Mouse (Mus musculus): ENCODE measurements at regions not wholly inside any gene's neighbourhood (a gene's known extent, or its start where the extent isn't known, plus 50 kb on each side); places are given as distances from the start of the nearest gene placed in this dataset.
"Not testable (repeated sequence)": the region's sequence is repeated elsewhere in the genome, so short reads cannot be mapped to it uniquely, and the experiment has no call there.

DNA sequence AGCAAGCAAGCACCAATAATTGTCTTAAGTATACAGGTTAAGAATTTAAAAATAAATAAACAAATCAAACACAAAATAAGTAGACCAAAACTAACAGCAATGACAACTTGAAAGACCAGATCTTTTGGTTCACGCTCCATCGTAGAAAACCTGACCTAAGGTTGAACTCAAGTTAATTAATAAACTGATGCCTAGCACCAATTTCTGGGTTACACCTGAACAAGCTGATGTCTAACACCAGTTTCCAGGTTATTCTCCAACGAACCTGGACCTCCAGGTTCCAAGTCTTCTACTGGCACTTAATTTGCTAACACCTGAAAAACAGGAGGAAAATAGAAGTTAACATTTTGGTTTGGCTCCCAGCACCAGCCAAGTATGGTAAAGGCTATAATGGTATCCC is 79.1 kb upstream of the Gm5150 start:
- Histone ChIP-seq H3K4me3 (ENCODE audit: low read length) (no peak overlapping the region), H3K9ac (replicated peaks; ENCODE audit: low read length) (no peak overlapping the region), H3K4me1 (ENCODE audit: insufficient read depth, low read length) (no peaks in the 10 kb centered on the region), H3K36me3 (ENCODE audit: insufficient read depth, low read length) (no peaks in the 10 kb centered on the region), H3K9me3 (ENCODE audit: low read length) (no peaks in the 10 kb centered on the region), H3K27ac (no peak overlapping the region), H3K27me3 (ENCODE audit: insufficient read depth, low read length) (no peaks in the 10 kb centered on the region), H3K4me2 (ENCODE audit: low read depth, low read length) (no peak overlapping the region)
- TF ChIP-seq CTCF (IDR thresholded peaks at IDR 0.05; ENCODE audit: low read depth) = no peak
- DNase-seq (ENCODE audit: low spot score) (no peak), ATAC-seq (no peak)
- WGBS = 80% methylated on average over 3 of the region's 3 CpGs

- no peaks in the 10 kb centered on the region for H3K27me3 ChIP-seq (ENCODE audit: insufficient read depth, low read length)
- WGBS = 86% methylated on average over 2 of the region's 2 CpGs
- no peak overlapping the region for H3K4me2 ChIP-seq (ENCODE audit: low read depth, low read length)
- H3K27ac ChIP-seq = no peak overlapping the region
- TF ChIP-seq CTCF (IDR thresholded peaks at IDR 0.05; ENCODE audit: low read depth) = no peak
- no peaks in the 10 kb centered on the region for H3K36me3 ChIP-seq (ENCODE audit: insufficient read depth, low read length)
- no peak for ATAC-seq
- no peak for DNase-seq (ENCODE audit: low spot score)
- no peaks in the 10 kb centered on the region for H3K9me3 ChIP-seq (ENCODE audit: low read length)
- H3K4me3 ChIP-seq (ENCODE audit: low read length) = no peak overlapping the region
- no peaks in the 10 kb centered on the region for H3K4me1 ChIP-seq (ENCODE audit: insufficient read depth, low read length)
- no peak overlapping the region for H3K9ac ChIP-seq (replicated peaks; ENCODE audit: low read length)
Measured at GRCm38 (mm10) chr3:16079178-16079577, 72.9 kb upstream of the Gm5150 start.

GRCm38 (mm10) chr3:16071906-16072305 is 65.7 kb upstream of the Gm5150 start:
- Histone ChIP-seq H3K4me3 (ENCODE audit: low read length) (no peak overlapping the region), H3K9ac (replicated peaks; ENCODE audit: low read length) (no peak overlapping the region), H3K36me3 (ENCODE audit: insufficient read depth, low read length) (no peaks in the 10 kb centered on the region), H3K4me1 (ENCODE audit: insufficient read depth, low read length) (no peaks in the 10 kb centered on the region), H3K9me3 (ENCODE audit: low read length) (no peaks in the 10 kb centered on the region), H3K27me3 (ENCODE audit: insufficient read depth, low read length) (no peaks in the 10 kb centered on the region), H3K27ac (no peak overlapping the region), H3K4me2 (ENCODE audit: low read depth, low read length) (no peak overlapping the region)
- DNase-seq (ENCODE audit: low spot score) (no peak), ATAC-seq (no peak)
- WGBS = 79% methylated on average over 13 of the region's 13 CpGs
- TF ChIP-seq CTCF (IDR thresholded peaks at IDR 0.05; ENCODE audit: low read depth) = no peak

- WGBS = 97% methylated on average over 1 of the region's 1 CpGs
- no peak for DNase-seq (ENCODE audit: low spot score)
- Histone ChIP-seq H3K27ac (no peak overlapping the region), H3K4me1 (ENCODE audit: insufficient read depth, low read length) (no peaks in the 10 kb centered on the region), H3K36me3 (ENCODE audit: insufficient read depth, low read length) (no peaks in the 10 kb centered on the region), H3K9me3 (ENCODE audit: low read length) (no peaks in the 10 kb centered on the region), H3K27me3 (ENCODE audit: insufficient read depth, low read length) (no peaks in the 10 kb centered on the region), H3K9ac (replicated peaks; ENCODE audit: low read length) (no peak overlapping the region), H3K4me2 (ENCODE audit: low read depth, low read length) (no peak overlapping the region), H3K4me3 (ENCODE audit: low read length) (no peak overlapping the region)
- no peak for ATAC-seq
- TF ChIP-seq CTCF (IDR thresholded peaks at IDR 0.05; ENCODE audit: low read depth) = no peak
Measured at GRCm38 (mm10) chr3:16070963-16071362, 64.7 kb upstream of the Gm5150 start.

DNA sequence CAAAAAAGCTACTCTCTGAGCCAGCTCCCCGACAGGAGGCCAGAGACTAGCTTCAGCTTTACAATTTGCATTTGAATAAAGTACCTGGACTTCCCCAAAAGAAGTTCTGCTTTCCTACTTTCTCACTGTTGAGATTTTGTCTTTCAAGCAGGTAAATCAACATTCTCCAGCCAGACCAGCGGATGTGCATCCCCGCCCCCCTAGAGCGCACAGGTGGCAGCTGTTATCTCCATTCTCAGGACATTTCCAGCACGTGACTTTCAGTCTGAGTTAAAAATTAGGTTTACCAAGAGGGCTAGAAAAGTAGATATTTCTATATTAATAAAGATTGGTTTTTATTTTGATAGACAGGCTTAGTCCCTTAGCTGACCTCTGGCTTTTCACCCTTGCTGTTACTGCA is 51.5 kb upstream of the Gm5150 start:
- not testable (repeated sequence) for ATAC-seq; H3K4me1 ChIP-seq (ENCODE audit: insufficient read depth, low read length); H3K9me3 ChIP-seq (ENCODE audit: low read length); H3K27ac ChIP-seq; H3K36me3 ChIP-seq (ENCODE audit: insufficient read depth, low read length); DNase-seq (ENCODE audit: low spot score); H3K27me3 ChIP-seq (ENCODE audit: insufficient read depth, low read length); H3K9ac ChIP-seq (replicated peaks; ENCODE audit: low read length); H3K4me3 ChIP-seq (ENCODE audit: low read length); H3K4me2 ChIP-seq (ENCODE audit: low read depth, low read length)
- WGBS = 82% methylated on average over 5 of the region's 5 CpGs

Measured in hindbrain, postnatal 0 days (tissue).